Mouse (Mus musculus) cerebellum, adult 2 months (tissue): Measurements from ENCODE around the gene Mast4.

Experiments used
- CTCF ChIP-seq: fragments of 200-500 bp; IDR thresholded peaks from 2 replicates; pipeline ENCODE4 v1.5.1; 2011; ENCODE audit warnings: low read depth, mild to moderate bottlenecking, control low read depth, low read length, moderate library complexity, borderline replicate concordance; ENCODE audit not compliant: insufficient read depth
- POLR2A ChIP-seq: fragments of 200-500 bp; IDR thresholded peaks from 2 replicates; pipeline ENCODE4 v1.6.1; 2011; ENCODE audit warnings: low read length, control low read depth, borderline replicate concordance; ENCODE audit not compliant: insufficient read depth

- TF ChIP-seq CTCF (no peak), POLR2A (no peak)
Observed at GRCm38 (mm10) chr13:102835336-102835735, 499.0 kb downstream of the Mast4 start.
